Mouse (Mus musculus) induced T-regulatory cell, adult 2 months (primary cell): ENCODE measurements at regions not wholly inside any gene's neighbourhood (a gene's known extent, or its start where the extent isn't known, plus 50 kb on each side); places are given as distances from the start of the nearest gene placed in this dataset.

Experiments
- DNase-seq: peaks from one replicate; pipeline ENCODE4 v3.0.0-alpha.2; 2012; ENCODE audit warnings: low read depth

DNA sequence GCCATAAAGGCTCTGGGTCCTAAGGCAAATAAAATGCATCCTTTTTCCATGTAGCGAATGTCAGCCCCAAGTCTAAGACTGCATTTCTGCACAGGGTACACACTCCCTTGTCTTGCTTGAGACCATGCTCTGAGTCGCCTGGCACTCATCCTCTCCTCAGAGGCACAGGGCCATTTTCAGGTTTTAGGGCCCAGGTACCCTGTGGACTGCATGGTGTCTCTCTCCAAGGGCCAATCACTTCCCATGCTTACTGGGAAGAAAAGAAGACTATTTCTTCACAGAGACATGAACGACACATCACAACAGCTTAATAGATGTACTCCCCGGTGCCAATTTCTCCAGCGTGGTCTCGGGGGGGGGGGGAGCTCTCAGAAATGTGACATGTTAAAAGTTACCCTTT lies 434.5 kb upstream of the Cdh4 start:
- no peak for DNase-seq

- DNase-seq: no peak
These were observed 428.2 kb upstream of the Cdh4 start for GRCm38 (mm10) chr2:179013891-179014593.

- no peak for DNase-seq
These were observed 419.5 kb upstream of the Cdh4 start for GRCm38 (mm10) chr2:179022675-179023194.

DNA sequence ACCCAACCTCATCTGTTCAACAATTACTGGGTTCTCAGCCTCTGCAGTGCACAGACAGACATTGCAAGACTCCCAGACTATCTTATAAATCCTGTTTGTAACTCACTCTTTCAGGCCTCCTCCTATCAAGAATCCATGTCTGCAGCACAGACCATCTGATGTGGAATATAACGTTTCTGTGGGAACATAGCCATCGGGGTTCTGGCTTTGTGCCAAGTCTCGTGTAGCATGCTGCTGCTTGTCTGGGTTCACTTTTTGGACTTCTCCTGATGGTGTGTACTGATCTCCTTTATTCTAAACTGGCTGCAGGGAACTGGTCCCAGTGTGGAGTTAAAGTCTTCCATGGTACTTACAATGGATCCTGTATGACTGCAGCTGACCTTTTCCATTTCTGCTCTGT lies 418.0 kb upstream of the Cdh4 start:
- DNase-seq: no peak

DNA sequence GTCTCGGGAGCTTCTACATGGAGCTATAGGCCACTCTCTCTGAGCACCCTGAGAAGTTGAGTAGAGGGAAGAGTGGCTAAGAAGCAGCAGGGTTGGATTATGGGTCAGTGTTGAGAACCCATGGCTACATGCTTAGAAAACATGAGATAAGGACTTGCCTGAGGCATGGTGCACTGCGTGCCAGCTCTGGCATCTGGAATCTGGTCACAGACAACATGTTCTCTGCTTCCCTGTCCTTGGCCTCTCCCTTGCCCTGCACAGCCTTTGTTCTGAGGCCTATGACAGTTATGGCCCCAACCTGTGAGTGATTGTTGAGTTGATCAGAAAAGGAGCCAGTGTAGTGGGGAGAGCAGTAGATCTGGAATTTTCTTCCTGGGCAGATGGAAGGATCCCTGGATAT lies 409.1 kb upstream of the Cdh4 start:
- DNase-seq: no peak

GRCm38 (mm10) chr2:179035446-179035845 lies 406.8 kb upstream of the Cdh4 start:
- no peak for DNase-seq

DNA sequence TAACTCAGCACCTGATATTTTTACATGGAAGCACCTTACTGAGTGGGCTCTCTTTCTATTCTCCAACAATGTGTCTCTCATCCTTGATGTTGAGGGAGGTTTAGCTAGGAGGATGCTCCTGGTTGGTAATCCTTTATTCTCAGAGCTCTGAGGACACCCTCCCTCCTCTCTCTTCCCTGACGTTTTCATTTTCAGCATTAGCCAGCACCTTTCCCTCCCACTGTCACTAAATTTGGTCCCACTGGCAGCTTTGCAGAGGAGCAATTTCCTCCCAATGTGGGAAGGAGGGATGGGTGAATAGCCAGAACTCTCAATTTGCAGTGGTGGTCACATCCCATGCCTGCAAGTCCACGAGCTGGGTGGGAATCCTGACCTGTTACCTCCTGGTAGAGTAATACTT lies 402.5 kb upstream of the Cdh4 start:
- DNase-seq: no peak

- no peak for DNase-seq
These were observed 398.6 kb upstream of the Cdh4 start for GRCm38 (mm10) chr2:179043671-179044070.

DNA sequence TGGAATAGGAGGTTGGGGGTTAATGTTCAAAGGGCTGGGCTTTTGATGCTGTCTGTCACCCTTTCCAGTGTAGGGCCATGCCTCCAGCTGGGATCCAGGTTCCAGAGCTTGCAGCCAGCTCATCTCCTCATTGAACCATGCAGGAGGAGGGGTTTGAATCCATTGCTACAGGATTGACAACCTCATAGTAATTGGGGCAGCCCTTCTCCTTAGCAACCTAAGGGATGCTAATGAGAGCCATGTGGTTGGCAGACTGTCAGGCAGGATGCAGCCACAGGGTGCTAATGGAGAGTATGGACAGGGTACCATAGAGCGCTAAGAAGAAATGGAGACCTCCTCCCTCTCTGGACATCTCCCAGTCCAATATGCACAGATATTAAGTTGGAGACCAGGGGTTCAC lies 396.9 kb upstream of the Cdh4 start:
- DNase-seq: no peak

DNA sequence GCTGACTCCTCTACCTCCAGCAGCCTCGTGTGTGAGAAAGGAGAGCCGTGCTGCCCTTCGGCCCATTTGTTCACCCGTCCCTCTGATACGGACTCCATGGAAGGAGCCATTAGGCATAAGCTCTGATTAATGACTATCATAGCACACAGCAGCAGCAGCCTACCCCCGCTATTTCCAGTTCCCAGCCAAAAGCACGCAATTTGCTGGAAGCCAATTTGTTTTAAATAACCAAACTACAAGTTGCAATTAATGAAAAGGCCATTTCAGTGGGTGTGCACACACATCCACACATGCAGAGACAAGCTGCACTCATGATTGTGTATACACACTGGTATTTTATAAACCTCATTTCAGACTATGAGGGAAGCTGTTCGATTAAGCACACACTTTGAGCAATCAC lies 387.8 kb upstream of the Cdh4 start:
- no peak for DNase-seq

GRCm38 (mm10) chr2:179064616-179065015 lies 377.6 kb upstream of the Cdh4 start:
- DNase-seq: no peak

DNA sequence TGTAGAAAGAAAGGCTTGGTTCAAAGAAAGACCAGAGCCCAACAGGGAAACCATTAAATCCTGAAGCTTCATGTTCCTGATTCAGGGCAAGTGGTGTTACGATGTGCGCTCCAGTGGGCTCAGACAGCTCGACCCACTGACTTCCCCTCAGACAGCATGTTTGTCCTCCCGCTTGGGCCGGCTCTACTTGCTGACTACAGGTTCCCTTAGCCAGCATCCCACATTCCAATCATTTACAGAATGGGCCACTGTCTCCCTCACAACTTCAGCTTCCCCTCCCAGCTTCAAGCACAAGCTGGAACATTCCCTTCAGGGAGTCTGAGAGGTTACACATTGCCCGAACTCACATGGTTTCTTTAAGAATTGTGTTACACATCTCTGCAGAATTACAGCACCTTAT lies 372.7 kb upstream of the Cdh4 start:
- DNase-seq: no peak

- DNase-seq: peak; percentile 4
These were observed 371.9 kb upstream of the Cdh4 start for GRCm38 (mm10) chr2:179070346-179070745.

GRCm38 (mm10) chr2:179080462-179081274 lies 361.6 kb upstream of the Cdh4 start:
- no peak for DNase-seq

GRCm38 (mm10) chr2:179086915-179087314 lies 355.3 kb upstream of the Cdh4 start:
- no peak for DNase-seq

DNA sequence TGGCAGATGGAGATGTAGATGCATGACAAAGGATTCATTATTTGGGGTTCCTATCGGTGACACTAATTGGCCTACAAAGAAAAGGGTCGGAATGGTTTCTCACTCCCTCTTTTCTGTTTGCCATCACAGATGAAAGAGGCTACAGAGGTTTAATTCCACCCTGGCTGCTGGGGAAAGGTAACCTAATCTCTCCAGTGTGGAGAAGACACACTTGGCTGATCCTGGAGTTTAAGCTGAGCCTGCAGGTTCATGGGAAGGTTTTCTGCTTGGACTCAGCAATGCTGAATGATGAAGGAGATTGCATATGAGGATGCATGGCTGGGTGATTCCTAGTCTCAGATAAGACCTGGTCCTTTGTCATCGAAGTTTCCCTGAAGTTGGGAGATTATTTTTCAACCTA lies 350.8 kb upstream of the Cdh4 start:
- DNase-seq: no peak

DNA sequence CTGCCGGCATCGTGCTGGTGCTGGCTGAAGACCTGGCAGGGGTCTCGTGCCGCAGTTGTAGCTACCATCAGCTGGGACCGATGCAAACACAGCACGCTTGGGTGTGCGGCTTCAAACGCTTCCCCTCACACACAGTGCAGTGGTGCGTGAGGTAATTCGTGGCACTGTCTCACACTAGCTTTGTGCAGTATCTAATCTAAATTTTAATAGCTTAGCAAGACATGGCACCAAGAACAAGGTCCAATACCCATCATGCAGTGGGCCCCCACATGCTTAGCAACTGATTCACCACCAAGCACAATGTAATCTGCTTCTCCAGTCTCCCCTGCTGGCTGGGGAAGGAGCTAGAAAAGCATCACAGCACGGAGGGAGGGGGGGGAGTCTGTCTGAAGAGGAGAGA lies 348.2 kb upstream of the Cdh4 start:
- DNase-seq: no peak

DNA sequence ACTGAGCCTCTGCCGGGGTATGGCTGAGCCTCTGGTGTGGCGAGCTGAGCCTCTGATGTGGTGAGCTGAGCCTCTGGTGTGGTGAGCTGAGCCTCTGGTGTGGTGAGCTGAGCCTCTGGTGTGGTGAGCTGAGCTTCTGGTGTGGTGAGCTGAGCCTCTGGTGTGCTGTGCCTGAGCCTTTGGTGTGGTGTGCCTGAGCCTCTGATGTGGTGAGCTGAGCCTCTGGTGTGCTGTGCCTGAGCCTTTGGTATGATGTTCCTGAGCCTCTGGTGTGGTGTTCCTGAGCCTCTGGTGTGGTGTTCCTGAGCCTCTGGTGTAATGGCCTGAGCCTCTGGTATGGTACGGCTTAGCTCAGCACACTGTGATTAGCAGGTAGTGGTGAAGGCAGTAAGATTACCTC lies 346.2 kb upstream of the Cdh4 start:
- no peak for DNase-seq

DNA sequence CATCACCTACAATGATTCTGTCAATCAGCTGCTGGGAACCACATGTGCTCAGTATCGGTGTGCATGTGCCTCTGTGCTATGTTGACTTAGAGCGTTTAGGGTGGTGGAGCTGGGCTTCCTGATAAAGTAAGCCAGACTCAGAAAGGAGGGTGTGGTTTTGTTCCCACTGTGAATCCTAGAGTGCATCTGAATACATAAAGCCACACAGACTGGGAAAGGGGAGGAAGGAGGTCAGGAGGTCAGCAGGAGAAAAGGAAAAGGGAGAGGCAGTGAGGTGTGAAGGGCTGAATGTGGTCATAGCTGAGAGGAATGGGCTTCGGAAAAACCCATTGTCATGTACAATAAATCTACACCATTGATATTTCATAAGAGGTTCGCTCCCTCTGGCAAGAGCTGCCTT lies 345.4 kb upstream of the Cdh4 start:
- no peak for DNase-seq

DNA sequence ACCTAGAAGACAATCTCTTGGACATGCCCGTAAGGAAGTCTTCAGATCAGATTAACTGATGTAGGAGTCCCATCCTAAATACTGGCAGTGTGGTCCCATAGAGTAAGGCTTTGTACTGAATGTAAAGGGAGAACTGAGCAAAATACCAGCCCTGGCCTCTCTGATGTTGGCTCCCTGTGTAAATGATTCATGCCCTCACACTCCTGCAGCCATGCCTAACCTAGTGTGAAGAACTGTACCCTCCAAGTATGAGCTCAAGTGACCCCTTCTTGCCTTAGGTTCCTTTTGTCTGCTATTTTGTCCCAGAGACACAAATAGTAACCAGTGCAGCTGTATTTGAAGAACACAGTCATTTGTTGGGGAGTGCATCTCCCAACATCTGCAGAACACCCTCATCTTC lies 342.4 kb upstream of the Cdh4 start:
- DNase-seq: no peak

- no peak for DNase-seq
These were observed 339.1 kb upstream of the Cdh4 start for GRCm38 (mm10) chr2:179103114-179103513.

GRCm38 (mm10) chr2:179112951-179113350 lies 329.3 kb upstream of the Cdh4 start:
- DNase-seq: no peak

GRCm38 (mm10) chr2:179128018-179128417 lies 314.2 kb upstream of the Cdh4 start:
- DNase-seq: no peak

DNA sequence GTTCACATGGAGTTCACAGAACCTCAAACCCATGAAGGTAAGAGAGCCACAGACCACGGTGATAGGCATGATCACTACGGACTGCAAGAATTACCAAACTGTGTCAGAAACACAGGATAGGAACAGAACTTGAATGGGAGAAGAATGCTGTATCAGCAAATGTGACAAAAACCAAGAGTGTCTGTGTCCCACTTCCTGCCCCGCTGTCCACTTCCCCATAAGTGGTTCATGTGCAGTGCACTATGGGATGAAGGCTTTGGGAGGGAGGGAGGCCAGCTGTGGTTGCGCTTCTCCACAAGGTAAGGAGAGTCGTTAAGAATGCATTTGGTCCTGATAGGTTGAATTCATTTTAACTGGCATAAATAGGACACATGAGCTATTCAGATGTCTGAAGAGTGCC lies 313.8 kb upstream of the Cdh4 start:
- DNase-seq: no peak
